Mouse (Mus musculus): ENCODE data around the gene Tspear.
"Not testable (repeated sequence)": the region's sequence is repeated elsewhere in the genome, so short reads cannot be mapped to it uniquely, and the experiment has no call there.

DNA sequence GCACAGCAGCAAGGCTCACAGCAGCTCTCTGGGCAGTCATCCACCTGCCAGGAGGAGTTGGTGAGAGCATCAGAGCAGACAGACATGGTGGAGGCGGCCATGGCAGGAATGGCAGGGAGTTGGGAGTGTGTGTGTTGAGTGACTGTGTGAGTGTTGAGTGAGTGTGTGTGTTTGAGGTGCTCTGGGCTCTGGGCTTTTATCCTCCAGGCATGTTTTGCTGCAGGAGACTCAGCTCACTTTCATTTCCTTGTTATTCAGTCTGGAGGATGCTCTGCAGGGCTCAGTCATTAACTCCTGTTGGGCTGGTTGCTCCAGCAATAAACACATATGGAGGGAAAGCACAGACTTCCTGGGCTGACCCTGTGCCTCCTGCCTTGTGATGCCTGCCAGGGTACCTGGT is 90.5 kb downstream of the Tspear start, which contains the start of gene Gm7138:
- TF ChIP-seq CTCF (IDR thresholded peaks at IDR 0.05; ENCODE audit: borderline replicate concordance, control insufficient read depth, extremely low read depth, insufficient read depth, low read length, poor library complexity); POLR2A (IDR thresholded peaks at IDR 0.05; ENCODE audit: control insufficient read depth, extremely low read depth, insufficient read depth, low read length, poor library complexity): not testable (repeated sequence)

All from thymus, adult 2 months (tissue).